Mouse (Mus musculus) adrenal gland, postnatal 4 days (tissue): Measurements from ENCODE around the gene Lrrn4. TPM values are rescaled to one million over a fixed set of nuclear protein-coding genes. Genes with fewer than 3 reads are reported as not detected.

Source experiments
- DNase-seq, 2 experiments: peaks; one replicate each; pipeline ENCODE4 v3.0.0; 2021 to 2022; ENCODE audit warnings: low spot score in 2 of 2, mixed read lengths in 2 of 2
- total RNA-seq, 2 experiments: library from RNA; stranded (reverse); gene quantifications; 2 replicates each; pipeline ENCODE4 v1.2.3; 2021

Gene Lrrn4
- total RNA-seq, 2 experiments from 2014 or later = 5.3 to 6.3 TPM

DNA sequence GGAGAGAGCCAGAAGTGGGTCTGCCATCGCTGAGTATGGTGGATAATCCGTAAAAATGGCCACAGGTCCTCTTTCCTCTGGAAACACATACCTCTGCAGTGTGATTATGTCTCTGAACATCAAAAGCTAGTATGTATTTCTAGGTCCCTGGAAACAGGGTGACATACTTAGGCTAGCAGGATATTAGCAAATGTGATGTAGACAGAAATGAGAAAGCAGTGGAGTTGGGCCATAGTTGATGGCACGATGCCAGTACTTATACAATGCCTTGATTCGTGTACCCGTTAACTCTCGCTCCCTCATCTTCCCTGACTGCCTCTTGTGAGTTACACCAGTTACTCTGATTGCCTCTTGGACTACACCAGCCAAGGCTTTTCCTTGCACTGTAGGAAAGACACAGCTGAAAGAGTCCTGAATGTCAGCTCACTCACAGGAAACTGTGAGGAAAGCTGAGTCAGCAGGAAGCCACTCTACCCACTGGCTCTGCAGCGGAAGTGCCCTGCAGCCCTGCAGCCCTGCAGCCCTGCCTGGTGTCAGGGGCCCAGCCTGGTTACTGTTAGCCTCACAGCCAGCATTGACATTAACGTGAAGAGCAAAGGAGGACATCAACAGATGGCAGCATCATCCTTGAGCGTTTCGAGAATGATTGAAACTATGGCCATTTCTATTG is 6.9 kb downstream of the Lrrn4 start:
- no peak for DNase-seq

DNA sequence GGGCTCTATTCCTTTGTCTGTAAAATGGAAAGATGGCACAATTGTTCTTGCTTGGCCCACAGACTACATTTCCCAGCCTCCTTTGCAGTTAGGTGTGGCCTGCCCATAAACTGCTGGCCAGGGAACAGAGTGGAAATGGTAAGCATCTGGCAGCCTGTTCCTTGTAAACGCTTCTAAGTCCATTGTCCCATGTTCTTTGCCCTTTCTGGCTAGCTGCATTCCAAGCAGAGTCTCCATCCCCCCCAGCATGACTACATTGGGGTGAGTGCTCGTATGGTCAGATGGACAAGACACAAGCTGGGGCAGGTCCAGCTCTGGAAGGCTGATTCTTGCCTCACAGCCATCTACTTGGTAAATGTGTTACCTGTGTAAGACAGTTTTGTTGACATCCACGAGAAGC is 9.0 kb downstream of the Lrrn4 start:
- DNase-seq = no peak

DNA sequence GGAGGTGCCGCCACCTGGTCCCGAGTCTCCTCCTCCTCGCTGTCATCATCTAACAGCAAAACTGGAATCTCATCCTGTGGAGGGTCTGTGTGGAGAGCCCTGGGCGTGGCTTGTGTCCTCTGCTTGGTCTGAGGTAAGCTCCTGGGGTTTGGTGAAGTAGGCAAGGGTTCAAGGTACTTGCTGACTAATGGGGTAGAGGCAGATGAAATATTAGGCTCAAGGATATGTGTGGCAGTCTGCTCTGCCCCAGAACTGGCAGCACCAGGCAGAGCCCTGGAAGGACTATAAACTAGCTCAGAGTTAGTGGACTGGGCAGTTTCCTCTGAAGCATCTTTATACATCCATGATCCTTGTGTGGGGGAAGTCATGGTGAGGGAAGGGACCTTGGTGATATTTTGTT is 10.4 kb downstream of the Lrrn4 start:
- DNase-seq = no peak

DNA sequence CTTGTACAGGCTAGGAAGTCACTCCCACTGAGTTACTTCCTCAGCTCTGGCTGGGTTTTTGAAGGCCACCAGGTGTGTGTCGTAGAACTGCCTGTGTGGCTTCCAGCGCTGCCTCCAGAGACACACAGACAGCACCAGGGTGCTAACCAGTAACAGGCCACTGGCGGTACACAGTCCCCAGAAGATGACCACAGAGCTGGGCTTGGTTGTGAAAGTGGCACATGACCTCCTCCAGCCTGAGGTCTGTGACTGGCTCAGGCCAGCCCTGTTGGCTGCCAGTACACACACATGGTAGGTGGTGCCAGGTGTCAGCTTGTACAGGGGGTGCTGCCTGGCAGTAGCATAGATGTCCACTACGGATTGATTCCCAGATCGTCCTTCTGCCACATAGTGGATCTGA is 11.0 kb downstream of the Lrrn4 start:
- DNase-seq = no peak

DNA sequence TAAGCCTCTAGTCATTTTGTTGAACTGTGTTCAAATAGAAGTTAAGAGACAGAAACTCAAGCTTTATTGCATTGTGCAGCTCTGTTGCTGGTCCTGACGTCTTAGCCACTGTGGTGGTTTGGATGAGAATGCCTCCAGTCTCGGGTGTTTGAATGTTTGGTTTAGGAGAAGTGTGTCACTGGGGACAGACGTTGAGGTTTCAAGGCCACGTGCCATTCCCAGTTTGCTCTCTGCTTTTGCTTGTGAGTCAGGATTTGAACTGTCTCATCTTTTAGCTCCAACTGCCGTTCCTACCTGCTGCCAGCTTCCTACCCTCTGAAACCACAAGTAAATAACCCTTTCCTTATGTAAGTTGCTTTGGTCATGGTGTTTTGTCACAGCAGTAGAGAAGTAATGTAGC is 13.2 kb downstream of the Lrrn4 start:
- no peak for DNase-seq

DNA sequence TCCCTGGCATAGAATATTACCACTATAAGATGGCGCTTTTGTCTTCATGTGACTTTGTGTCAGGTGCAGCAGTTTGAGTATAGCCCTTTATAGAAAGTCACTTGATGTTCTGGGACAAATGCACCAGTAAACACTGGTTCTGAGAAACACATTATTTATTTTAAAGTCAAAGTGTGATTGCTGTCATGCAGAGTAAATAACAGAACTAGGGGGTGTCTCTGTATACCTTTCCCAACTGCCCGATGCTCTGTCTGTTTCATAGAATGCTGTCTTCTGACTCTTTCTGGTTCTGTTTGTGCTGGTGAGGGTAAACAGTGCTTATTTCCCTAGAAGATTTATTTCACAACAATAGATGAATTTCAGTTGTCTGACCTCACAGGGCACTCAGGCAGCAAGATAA is 17.4 kb downstream of the Lrrn4 start:
- DNase-seq = no peak

DNA sequence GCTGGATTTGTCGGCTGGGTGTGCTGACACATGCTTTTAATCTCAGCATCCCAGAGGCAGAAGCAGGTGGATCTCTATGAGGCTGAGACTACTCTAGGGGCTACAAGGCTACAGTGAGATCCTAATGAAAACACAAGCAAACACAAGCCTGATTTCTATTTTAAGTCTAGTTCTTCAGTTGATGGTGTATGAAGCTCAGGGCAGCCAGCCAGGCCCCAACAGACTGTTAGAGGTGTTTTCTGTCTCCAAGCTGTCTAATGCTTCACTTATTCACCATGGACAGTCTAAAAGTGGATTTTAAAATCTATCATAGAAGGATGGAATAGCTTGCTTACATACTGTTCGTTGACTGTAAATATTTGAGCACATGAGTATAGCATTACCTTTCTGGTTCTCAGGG is 19.2 kb downstream of the Lrrn4 start:
- no peak for DNase-seq

DNA sequence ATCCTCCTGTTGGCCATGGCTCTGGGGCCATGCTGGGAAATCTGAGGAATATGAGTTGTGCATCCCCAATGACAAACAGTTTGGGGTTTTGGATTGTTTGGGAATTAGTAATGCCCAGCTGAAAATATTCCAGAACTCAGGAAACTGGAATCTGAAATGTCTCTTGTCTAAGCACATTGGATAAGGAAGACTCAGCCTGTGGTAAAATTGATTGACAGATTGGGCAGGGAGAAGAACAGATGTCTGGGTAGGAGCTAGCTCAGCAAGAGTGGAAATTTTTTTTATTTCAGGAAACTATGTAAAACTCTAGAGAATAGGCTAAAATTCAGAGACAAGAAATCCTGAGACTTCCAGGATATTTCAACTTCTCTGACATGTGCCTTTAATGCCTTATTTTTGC is 20.3 kb downstream of the Lrrn4 start:
- no peak for DNase-seq

DNA sequence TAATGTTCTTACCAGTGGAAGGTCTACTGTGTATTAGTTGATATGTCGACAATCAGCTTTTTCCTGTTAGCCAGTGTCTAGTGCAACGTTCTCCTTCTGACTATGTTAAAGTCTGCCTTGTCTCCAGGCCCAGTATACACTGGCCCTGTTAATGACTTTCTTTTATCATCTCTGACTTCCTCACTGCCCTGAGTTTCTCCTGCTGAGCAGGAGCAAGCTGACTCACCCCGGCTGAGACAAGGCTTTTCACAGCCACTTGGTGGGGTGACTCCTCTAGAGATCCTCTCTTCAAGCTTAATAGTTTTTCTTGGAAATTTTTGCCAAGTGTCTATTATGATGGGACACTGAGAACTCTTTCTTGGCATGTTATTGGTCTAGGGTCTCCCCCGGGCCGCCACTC is 24.4 kb downstream of the Lrrn4 start:
- DNase-seq = no peak

DNA sequence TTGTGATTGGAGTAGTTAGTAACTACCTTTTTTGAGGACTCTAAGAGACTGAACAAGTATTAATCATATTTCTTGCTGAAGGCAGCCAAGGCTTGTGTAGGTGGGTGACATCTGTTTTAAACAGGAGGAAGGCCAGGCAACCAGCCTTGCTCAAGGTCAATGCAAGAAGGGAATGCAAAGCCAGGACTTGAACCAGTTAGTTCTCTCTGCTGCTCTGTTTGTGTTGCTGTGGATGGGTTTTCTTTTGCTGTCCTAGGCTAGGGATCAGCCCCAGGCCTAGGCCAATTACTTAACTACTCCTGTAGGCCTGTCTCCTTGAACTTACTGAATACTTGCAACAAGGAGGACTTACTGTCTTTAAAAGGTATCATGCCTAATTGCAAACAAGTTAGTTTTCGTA is 27.6 kb downstream of the Lrrn4 start:
- no peak for DNase-seq

DNA sequence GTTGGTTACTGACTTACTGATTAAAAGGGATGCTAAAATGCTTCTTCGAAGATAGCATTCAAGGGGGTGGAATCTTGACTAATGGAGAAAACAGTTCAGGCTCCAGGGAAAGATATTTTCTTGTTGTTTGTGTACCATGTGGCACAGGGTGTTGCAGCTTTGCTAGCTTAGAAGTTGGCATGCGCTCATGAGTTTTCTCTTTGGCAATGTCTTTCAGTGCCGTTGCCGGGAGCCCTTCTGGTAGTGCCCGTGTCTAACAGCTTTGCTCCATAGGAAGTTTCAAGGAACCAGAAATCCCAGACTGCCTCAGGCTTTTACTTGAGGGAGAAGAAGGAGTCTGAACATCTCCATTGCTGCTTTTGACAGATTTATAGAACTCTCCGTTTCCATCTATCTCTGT is 31.6 kb downstream of the Lrrn4 start:
- no peak for DNase-seq

DNA sequence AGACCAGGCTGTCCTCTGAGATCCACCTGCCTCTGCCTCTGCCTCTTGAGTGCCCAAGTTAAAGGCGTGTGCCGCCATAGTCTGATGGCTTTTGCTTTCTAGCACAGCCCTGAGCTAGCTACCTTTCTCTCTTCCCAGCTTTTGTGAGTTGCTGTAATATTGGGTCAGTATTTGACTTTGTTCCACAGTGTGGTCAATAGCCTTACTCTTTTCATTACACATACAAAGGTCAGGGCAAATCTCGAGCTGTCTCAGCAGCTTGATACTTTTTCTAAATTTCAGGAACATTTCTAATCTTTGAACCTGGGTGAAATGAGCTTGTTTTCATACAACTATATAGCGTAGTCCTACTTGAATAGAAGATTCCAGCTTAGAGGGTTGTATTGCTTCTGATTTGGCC is 32.3 kb downstream of the Lrrn4 start:
- DNase-seq = no peak

DNA sequence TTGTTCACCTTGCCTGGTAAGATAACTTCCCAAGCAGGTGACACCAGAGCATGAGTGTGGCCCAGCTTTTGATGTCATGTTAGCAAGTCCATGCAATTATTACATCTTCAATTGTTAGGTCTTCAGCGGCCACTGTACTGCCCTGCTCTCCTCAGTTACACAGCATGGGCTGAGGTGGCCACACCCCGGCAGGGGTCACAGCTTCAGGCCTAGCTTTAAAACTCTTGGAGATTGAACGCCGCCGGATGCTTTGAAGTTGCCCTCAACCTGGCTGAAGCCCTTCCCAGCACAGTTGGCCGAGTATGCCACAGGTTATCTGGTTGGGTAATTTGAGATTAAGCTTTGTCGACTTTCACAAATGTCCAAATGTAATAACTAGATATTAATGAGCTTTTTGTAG is 33.1 kb downstream of the Lrrn4 start:
- DNase-seq = no peak

DNA sequence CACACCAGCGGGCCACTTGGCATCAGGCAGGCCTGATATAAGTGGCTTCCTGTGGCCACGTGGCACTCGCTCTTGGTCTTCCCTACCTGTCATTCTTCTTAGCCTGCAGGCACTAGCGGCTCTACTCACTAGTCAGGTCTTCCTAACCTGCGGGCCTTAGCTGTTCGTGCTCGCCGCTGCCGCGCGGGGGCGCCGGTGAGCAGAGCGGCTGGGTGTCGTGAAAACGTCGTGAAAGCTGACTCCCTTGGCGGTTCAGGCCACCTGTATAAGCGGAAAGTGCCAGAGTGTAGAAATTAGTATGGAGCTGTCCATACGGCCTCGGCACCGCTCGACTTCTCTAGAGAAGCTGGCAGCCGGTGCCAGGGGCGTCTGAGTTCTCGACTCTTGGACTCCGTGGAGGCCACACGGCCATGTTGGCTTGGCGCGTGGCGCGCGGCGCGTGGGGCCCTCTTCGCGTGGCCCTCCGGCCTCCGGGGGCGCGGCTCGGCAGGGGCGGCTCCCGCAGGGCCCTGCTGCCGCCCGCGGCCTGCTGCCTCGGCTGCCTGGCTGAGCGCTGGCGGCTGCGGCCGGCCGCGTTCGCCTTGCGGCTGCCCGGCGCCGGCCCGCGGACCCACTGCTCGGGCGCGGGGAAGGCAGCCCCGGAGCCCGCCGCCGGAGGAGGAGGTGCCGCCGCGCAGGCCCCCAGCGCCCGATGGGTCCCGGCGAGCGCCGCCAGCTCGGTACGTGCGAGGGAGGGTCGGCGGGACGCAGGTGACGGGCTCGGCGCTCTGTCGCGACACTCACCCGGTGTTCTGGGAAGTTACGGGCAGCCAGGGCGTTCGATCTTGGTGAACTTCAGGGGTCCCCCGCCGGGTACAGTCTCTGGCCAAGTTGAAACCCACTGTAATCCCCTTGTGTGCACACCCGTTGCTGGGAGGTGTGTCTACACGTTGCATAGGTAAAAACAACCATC is 34.0 kb downstream of the Lrrn4 start, which contains the start of gene Crls1:
TSS of gene Crls1 (plus strand) at position 260 of the 952 bp plus-strand sequence.
- peak; percentile 97 for DNase-seq

DNA sequence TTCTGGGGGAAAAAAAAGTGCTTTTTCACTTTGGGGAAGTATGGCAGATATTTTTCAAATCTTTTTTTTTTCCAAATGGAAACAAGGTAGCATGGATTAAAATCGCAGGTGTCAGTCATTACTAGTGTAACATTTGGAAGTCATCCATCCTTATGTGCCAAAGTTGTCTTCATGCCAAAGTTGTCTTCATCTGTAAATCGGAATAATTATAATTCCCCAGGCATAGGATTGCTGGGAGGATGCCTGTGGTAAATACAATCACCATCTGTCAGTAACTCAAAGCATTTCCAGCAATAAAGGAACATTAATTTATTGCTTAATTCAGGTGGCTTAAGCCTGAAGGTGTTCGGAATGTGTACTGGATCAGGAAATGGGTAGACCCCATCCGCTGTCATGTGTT is 39.6 kb downstream of the Lrrn4 start:
- DNase-seq = no peak

Other genes starting within 250 kb of the Lrrn4 start
- gene Shld1, start 194.0 kb downstream of the Lrrn4 start, total RNA-seq = 10 to 100 TPM; 12.4 to 12.7 TPM
- 1,000 to 10,000 TPM; 1,462 to 1,464 TPM for gene Chgb, start 99.6 kb downstream of the Lrrn4 start, total RNA-seq
- gene Trmt6, start 64.8 kb downstream of the Lrrn4 start, total RNA-seq = 10 to 100 TPM; 29.9 to 30.8 TPM
- gene Mcm8, start 64.8 kb downstream of the Lrrn4 start, total RNA-seq = 1 to 10 TPM; 7.9 to 8.0 TPM
- gene Crls1, start 34.2 kb downstream of the Lrrn4 start, total RNA-seq = 10 to 100 TPM; 45.4 to 51.1 TPM
- 1 to 10 TPM in 1 of 2 experiments, not detected in 1; 1.9 TPM for gene Fermt1, start 65.0 kb upstream of the Lrrn4 start, total RNA-seq